Mouse (Mus musculus) layer of hippocampus, postnatal 36 days (tissue): ENCODE results near the gene Nek9. TPM values are rescaled to one million over a fixed set of nuclear protein-coding genes. Genes with fewer than 3 reads are reported as not detected.

Experiments used
- DNase-seq, 2 experiments: peaks; one replicate each; pipeline ENCODE4 v3.0.0; 2022
- total RNA-seq, 2 experiments: library from RNA; stranded (reverse); gene quantifications; 2 replicates each; pipeline ENCODE4 v1.2.3; 2021

Gene Nek9
- total RNA-seq = 10 to 100 TPM; 32.6 TPM

- peak; percentile 89 for DNase-seq
These were observed at the start of gene Nek9 for GRCm38 (mm10) chr12:85339243-85339729. Gene Nek9 (minus strand): TSS chr12:85339362.

DNA sequence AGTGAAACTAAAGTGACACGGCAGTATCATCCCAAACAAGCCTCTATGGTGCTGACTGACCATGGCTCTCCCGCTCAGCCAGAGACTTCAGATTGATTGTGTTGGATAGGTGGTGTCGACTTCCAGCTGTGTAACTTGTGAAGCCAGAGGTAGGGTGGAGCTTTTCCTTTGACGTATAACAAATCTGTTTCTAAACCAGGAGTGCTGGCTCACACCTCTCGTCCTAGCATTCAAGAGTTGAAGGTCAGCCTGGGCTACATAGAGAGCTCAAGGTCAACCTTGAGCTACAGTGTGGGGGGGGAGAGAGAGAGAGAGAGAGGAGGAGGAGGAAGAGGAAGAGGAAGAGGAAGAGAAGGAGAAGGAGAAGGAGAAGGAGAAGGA is 46.8 kb upstream of the Nek9 start:
- DNase-seq = no peak

GRCm38 (mm10) chr12:85385329-85385994 is 46.3 kb upstream of the Nek9 start:
- DNase-seq = no peak

- DNase-seq = no peak
These were observed 43.9 kb upstream of the Nek9 start for GRCm38 (mm10) chr12:85382761-85383680.

DNA sequence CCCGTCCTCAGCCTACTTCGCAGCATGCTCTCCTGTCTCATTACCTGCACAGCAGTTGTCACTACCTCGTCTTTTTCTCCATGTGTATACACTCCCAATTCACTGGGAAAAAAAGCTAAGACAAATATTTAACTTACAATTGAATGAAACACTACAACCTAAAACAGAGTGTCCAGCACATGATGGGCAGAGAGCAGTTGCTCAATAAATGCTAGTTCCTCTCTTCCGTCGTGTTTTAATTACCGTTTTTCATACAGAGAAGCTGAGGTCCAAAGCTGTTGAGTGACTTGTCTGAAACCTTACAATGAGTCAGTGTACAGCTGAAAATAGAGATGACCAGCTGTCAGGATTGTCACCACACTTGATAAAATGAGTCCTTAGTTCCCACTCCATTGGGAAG is 42.4 kb upstream of the Nek9 start:
- no peak for DNase-seq

- no peak for DNase-seq
These were observed 41.8 kb upstream of the Nek9 start for GRCm38 (mm10) chr12:85380942-85381341.

- no peak for DNase-seq
These were observed 41.1 kb upstream of the Nek9 start for GRCm38 (mm10) chr12:85380308-85380707.

DNA sequence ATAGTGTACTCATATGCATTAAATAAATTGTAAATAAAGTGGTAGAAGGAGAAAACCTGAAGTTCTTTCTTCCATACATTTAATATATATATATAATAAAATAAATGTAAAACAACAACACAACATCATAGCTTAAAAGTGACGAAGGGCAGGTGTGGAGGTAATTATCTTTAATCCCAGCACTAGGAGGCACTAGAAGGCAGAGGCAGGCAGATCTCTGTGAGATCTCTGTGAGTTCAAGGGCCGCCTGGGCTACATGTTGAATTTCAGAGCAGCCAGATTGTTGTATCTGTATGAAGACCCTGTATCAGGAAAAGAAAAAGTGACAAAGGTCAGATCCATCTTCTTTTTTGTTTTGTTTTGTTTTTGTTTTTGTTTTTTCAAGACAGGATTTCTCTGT is 39.1 kb upstream of the Nek9 start:
- DNase-seq = no peak

DNA sequence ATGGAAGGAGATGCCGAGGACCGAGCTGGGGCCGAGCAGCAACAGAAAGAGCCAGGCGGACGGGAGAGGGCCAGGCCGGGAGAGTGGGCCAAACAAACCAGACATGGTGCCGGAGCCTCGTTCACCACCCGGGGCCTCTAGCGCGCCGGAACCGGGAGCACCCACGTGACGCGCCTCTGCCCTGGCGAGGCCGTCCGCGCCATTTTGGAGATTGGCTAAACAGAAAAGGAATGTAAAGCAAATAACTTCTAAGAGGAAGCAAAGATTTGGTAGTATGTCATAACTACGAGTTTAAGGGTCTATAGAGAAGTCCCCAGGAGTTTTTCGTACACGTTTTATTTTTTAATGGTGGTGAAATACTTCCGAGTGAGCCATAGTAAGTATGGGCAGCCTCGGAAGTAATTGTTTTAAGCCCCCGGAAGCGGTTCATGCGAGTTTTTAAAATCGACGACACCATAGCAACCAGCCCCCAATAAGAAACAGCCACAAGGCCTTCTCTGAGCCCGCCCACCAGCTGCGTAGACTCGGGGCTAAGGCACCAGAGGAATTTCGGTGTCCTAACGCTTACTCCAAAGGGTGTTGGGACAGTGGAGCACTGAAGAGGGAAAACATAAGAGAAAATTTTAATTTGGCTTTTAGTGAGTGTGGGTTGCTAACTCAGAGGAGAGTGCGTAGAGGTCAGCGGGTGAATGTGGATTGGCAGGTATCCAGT is 35.6 kb upstream of the Nek9 start, which contains the start of gene Tmed10:
Gene Tmed10 (minus strand): TSS at position 287 of the 712 bp plus-strand sequence.
- peak; percentile 88 to 89 for DNase-seq

DNA sequence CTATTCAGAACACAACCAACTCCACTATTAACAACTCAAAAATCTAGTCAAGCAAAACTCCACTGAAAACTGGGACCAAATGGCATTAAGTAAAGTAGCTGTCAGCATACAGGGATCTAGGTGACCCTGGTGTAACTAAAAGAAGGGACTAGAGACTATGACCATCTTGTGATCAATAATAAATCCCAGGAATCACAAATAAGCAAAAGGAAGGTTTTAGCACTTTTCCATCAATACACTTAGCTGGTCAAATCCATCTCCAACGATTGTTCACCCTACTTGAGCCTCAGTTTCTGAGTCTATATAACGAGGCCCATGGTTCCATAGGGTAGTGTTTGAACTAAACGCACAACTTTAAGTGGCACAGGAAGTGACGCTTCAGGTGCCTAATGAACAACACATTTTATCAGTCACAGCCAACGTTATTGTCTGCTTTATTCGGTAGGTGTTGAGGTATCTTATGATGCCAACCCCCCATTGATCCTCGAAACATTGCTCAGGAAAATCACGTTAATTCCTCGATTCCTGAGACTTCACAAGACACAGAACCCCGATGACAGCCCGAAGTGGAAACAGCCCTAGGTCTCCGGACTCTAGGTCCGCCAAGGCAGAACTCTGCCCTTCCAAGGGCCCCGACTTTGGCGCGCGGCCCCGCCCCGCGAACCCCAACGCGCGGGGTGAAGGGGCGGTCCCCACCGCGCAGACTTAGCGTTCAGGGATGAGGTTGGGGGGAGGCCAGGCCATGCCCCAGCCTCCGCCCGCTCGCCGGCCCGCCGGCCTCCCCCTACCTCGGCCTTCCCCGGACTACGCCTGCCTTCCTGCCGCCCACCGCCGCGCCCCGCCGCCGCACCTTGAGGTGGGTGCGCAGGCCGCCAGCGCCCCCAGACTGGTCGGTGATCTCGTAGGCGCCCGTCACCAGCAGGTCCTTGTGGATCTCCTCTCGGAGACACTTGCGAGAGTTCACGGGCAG is 34.7 kb upstream of the Nek9 start:
- peak in 1 of 2 experiments; percentile 73 for DNase-seq

DNA sequence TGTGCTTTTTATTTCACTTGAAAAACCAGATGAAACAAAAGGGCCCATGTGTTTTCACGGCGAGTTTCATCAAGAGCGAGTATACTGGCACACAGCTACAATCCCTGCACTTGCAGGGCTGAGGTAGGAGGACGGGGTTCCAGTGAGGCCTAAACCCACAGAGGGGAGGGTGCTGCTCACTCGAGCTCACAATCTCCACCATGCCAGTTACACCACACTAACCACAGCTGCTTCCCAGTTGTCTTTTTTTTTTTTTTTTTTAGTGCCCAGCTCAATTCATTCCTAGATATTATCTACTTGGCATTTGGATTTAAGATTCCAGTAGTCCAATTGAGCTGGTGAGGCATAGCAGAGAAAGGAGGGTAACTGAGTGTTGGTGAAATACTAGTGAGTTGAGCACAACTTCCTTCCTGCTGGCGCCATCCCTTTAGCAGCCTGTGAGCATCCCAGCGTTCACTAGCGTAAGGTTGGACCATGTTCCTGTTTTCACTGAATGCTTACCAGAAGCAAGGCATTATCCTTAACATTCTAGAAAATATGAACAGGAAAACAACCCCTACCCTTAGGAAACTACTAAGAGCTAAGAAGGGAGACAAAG is 33.0 kb upstream of the Nek9 start:
- DNase-seq = no peak

GRCm38 (mm10) chr12:85368441-85369063 is 29.4 kb upstream of the Nek9 start:
- no peak for DNase-seq

GRCm38 (mm10) chr12:85366271-85366670 is 27.1 kb upstream of the Nek9 start:
- peak; percentile 40 to 54 for DNase-seq

- no peak for DNase-seq
These were observed 23.3 kb upstream of the Nek9 start for GRCm38 (mm10) chr12:85362510-85362909.

DNA sequence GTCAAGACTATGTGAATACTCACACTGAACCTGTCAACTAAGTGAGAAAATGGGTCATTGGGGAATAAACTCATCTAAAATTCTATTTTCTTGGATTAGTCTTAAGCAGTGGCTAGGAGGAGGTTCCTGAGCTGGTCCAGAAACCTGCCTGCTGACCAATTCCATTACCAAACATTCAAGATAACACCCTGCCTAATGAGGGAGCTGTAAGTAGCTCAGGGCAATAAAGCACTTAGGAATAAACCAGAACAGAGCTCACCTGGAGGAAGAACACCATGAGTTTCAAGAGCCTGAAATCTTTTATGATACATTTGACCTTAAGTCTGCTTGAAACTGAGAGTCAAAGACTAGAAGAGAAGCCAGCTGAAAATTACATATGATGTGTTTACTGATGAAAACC is 22.4 kb upstream of the Nek9 start:
- DNase-seq = no peak

DNA sequence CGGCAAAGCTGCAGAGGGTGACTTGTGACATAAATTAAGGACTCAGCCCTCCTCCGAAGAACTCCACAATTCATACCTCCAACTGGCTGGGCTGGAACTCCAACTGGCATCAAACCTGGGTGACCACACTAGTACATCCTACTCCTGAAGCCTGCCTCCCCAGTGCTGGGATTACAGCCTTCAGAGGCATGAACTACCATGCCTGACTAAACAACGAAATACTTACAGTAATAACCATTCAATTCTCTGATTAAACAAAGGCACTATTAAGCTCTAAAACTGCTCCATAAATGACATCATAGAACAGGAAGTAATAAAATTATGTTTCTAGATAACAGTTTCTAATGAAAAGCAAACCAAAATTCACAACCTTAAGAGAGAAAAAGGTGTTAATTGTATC is 22.0 kb upstream of the Nek9 start:
- no peak for DNase-seq

- no peak for DNase-seq
These were observed 14.9 kb upstream of the Nek9 start for GRCm38 (mm10) chr12:85354061-85354460.

- peak; percentile 72 to 75 for DNase-seq
These were observed 11.5 kb upstream of the Nek9 start for GRCm38 (mm10) chr12:85350407-85351232.

GRCm38 (mm10) chr12:85348338-85348737 is 9.2 kb upstream of the Nek9 start:
- DNase-seq = no peak

- no peak for DNase-seq
These were observed 8.0 kb upstream of the Nek9 start for GRCm38 (mm10) chr12:85347196-85347595.
